In the genomic region with DNA sequence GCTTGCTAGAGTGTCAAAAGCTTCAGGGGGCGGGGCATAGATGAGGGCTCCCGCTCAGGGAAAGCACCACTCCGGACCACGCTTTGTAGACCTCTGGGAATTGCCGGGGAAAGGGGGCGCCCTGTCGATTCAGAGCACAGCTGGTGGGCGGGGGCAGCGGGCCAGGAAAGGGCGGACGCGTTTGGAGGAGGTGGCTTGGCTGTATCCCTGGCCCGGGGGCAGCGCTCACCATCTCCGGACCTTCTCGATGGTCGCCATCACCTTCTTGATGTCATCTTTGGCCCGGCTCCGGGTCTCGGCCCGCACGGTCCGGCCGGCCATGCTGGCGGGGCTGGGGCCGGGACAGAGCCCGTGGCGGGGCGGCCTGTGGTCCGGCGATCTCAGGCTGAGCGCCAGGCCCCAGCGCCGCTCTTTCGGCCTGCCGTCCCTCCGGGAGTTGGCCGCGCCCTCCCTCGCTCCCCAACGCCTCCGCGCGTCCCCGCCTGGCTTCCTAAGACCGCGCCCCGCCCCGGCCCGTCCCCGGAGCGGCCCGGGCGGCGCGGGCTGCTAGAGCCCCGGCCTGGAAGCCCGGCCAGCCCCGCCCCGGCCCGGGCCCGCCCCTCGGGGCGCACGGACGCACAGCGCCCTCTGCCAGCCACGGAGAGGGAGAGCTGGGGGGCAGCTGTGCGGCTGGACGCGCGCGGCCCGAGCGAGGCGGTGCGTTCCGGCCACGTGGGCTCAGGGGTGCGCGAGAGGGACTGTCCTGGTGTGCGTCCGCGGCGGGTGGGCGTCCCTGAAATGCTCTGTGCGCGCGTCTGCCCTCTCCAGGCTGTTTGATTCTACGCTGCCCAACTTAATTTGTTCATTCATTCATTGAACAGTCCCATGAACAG, we compare ENCODE assay signal across 8 mouse cellular contexts. TPM values are rescaled to one million over a fixed set of nuclear protein-coding genes. Genes with fewer than 3 reads are reported as not detected.
DNase-seq lines count a peak whose midpoint lies in the region; ATAC-seq and TF ChIP-seq lines count a peak whose summit lies in the region.

A gene (minus strand): TSS at position 727 of the 872 bp plus-strand sequence.

- H3K36me3 ChIP-seq in hindbrain, postnatal 0 days (ENCODE audit: insufficient read depth, low read length), result peaks cover 10% of the 10 kb centered on the region; the same call in 1 of the 2 replicates
- H3K36me3 ChIP-seq in megakaryocyte, embryonic 14.5 days (replicated peaks; ENCODE audit: low read length), result peaks cover 29% of the 10 kb centered on the region

- peak within 1 kb of the TSS; percentile 43 for H3K4me3 ChIP-seq in cortical plate, adult 2 months (ENCODE audit: insufficient read depth, low read length)
- H3K4me3 ChIP-seq in hindbrain, postnatal 0 days (ENCODE audit: low read length), result peak within 1 kb of the TSS; percentile 75
- peak within 1 kb of the TSS; percentile 95 for H3K4me3 ChIP-seq in megakaryocyte, embryonic 14.5 days (replicated peaks)

- peak within 1 kb of the TSS; percentile 77 for H3K4me2 ChIP-seq in hindbrain, postnatal 0 days (ENCODE audit: low read depth, low read length)

- peak within 1 kb of the TSS; percentile 94 for H3K9ac ChIP-seq in hindbrain, postnatal 0 days (replicated peaks; ENCODE audit: low read length)

- H3K27me3 ChIP-seq in hindbrain, postnatal 0 days (ENCODE audit: insufficient read depth, low read length), result no peaks in the 10 kb centered on the region
- peaks cover 18% of the 10 kb centered on the region for H3K27me3 ChIP-seq in megakaryocyte, embryonic 14.5 days (replicated peaks)

- WGBS in hindbrain, postnatal 0 days, result 1% methylated on average over 77 of the region's 90 CpGs

- no peak for TF ChIP-seq POLR2A in cortical plate, adult 2 months (IDR thresholded peaks at IDR 0.05; ENCODE audit: extremely low read depth, insufficient read depth, low read length)

- H3K4me1 ChIP-seq in cortical plate, adult 2 months (ENCODE audit: control insufficient read depth, insufficient read depth, low read length), result no peaks in the 10 kb centered on the region; the same call in 1 of the 2 replicates
- peaks cover 15% of the 10 kb centered on the region for H3K4me1 ChIP-seq in hindbrain, postnatal 0 days (ENCODE audit: insufficient read depth, low read length)
- peaks cover 38% of the 10 kb centered on the region for H3K4me1 ChIP-seq in megakaryocyte, embryonic 14.5 days

- no peak for TF ChIP-seq CTCF in cortical plate, adult 2 months (IDR thresholded peaks at IDR 0.05; ENCODE audit: extremely low read depth, insufficient read depth, low read length)
- TF ChIP-seq CTCF in hindbrain, postnatal 0 days (IDR thresholded peaks at IDR 0.05; ENCODE audit: low read depth), result peak; percentile 62

- peak; percentile 90 for ATAC-seq in hindbrain, postnatal 0 days

- peak within 1 kb of the TSS; percentile 91 for H3K27ac ChIP-seq in cortical plate, adult 2 months (ENCODE audit: insufficient read depth, low read length)
- peak within 1 kb of the TSS; percentile 97 for H3K27ac ChIP-seq in hindbrain, postnatal 0 days

- no peaks in the 10 kb centered on the region for H3K9me3 ChIP-seq in hindbrain, postnatal 0 days (ENCODE audit: low read length)
- H3K9me3 ChIP-seq in megakaryocyte, embryonic 14.5 days, result no peaks in the 10 kb centered on the region

- DNase-seq in adrenal gland, adult (ENCODE audit: inconsistent age in 2 of 2, low spot score in 1 of 2), result peak; percentile 95 to 97
- DNase-seq in gastrocnemius, adult 8-10 months (ENCODE audit: low spot score in 2 of 2), result peak; percentile 84 to 86
- DNase-seq in hindbrain, postnatal 0 days (ENCODE audit: low spot score), result peak; percentile 94
- DNase-seq in left cerebral cortex, adult 9 months (ENCODE audit: low spot score in 2 of 2), result peak; percentile 62 to 87
- DNase-seq in right cerebral cortex, adult 2 months (ENCODE audit: low spot score in 2 of 2), result peak; percentile 81 to 88
- peak; percentile 86 for DNase-seq in urinary bladder, postnatal 14 days (ENCODE audit: low spot score)

RNA-seq across cellular contexts. Expression of the gene that starts here (rescaled TPM):
- polyA plus RNA-seq in cortical plate, adult 2 months (2012; rRNA removed), result 25.5 and 27.0 TPM in 2 replicates
- 10 to 100 TPM; 33.5 to 36.0 (median 34.1) TPM for total RNA-seq in gastrocnemius, adult 8-10 months (2022)
- 86.8 and 105 TPM in 2 replicates for total RNA-seq in hindbrain, postnatal 0 days (2014; rRNA removed)
- polyA plus RNA-seq in hindbrain, postnatal 0 days (2015; fragmentation: Nextera tagmentation; extraction: Ambion mirVana), result 48.8 and 50.9 TPM in 2 replicates
- polyA plus RNA-seq in megakaryocyte, embryonic 14.5 days (2012; ENCODE audit: insufficient read depth, low replicate concordance), result 52.6 and 165 TPM in 2 replicates

Comparison
In these comparisons a context has a peak if more than half of its experiments do, and no peak if none do; other contexts are left out.
1. Peak in every context shown above with its lines: DNase-seq, ATAC-seq, H3K4me3 ChIP-seq and H3K27ac ChIP-seq.
2. H3K4me3 ChIP-seq: peak in every context shown above with its lines; median percentile 95 in megakaryocyte, embryonic 14.5 days; 75 in hindbrain, postnatal 0 days; 43 in cortical plate, adult 2 months.